Mouse (Mus musculus) cerebellum, adult 9-10 months (tissue): ENCODE results near the gene Zfp458.
A peak's percentile ranks its signal among the peaks of the same experiment; 100 is the strongest.

ENCODE experiments used
- DNase-seq: peaks from one replicate; pipeline ENCODE4 v3.0.0; 2022

Gene Zfp458

DNA sequence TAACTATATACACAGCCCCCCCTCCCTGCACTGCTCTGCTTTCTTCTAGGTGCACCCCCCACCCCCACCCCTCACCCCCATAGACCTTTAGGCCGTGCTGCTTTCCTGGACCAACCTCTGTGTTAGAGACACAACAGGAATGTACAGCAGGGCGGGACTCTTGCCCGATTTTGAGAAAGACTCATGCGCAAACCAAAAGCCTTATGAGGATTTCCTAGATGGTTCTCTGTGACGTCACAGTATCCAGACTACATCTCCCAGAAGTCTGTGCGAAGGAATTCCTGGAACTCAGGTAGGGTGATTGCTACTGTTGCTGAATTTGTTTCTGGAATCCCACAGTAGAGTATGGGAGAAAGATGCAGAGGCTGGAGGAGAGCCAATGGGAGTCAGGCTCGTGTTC is at the start of gene Zfp458:
Zfp458 (minus strand) TSS at position 153 of the 400 bp plus-strand sequence.
- DNase-seq: no peak

DNA sequence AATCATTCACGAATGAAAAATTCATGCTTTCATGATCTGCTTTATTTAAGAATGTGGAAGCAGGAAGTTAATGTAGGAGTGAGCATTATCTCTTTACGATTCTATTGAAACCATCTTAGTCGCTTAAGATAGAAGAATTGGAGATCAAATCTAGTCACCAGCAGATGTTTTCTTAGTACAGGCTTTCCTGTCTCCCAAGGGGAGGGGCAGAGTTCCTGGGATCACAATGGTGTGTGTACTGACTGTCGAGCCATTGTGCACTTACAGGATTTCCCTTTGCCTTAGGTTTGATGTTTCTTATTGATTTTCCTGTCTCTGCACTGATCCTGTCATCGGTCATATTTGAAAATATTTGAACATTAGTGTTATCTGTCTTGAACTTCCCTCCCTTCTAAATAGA is 28.5 kb upstream of the Zfp458 start:
- no peak for DNase-seq

DNA sequence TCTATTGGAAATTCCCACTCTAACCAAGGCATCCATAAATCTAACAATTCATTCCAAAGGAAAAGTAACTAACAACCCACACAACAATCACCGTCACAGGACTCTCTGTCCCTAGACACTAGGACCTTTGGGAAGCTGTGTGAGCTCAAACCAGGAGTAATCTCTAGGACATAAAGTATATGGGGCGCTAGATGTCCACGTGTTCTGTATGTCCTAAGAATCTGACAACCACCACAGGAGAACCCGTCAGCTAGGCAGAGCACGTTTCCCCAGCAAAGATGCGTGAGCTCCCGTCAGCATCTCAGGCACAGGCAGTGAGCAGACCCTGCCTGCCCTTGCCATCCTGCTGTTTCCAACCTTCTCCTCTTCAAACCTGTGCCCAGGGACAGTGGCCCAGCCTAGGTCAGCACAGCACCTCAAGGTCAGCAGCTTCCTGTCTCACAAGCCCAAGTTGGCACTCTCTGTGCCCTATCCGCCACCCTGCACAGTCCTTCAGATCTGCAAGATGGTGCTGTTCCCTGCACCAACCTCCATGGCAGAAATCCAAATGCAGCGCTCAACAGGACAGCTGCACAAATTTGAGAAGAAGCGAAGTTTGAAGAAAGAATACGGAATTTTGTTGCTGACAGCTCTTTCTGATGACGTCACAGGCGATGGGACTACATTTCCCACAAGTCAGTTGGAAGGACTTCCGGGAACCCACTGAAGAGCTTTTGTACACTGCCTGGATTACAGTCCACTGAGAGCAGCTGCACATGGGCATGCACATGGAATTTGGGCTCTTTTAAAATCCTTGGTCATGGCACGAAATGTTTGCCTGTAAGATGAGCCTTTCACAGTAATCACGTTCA is 27.8 kb upstream of the Zfp458 start, which contains the start of gene Zfp457:
Zfp457 (minus strand) TSS at position 664 of the 851 bp plus-strand sequence.
- peak; percentile 96 for DNase-seq

DNA sequence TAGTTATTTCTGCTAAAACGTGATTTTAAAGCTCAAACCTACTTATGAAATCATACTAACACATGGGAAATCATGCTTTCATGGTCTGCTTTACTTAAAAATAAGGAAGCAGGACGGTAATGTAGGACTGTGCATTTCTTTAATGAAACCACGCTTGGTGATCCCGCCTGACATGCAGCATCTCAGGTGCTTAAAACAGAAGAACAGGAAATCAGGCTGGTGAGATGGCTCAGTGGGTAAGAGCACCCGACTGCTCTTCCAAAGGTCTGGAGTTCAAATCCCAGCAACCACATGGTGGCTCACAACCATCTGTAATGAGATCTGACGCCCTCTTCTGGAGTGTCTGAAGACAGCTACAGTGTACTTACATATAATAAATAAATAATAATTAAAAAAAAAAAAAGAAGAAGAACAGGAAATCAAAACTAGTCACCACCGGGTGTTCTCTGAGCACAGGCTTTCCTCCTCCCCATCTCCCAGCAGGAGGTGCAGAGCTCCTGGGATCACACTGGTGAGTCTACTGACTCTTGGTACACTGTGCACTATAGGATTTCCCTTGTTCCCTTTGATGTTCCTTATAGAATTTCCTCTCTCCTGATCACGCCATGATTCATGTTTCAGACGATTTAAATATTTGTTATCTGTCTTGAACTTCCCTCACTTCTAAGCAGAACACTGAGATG is 8.7 kb downstream of the Zfp458 start:
- peak; percentile 14 for DNase-seq

DNA sequence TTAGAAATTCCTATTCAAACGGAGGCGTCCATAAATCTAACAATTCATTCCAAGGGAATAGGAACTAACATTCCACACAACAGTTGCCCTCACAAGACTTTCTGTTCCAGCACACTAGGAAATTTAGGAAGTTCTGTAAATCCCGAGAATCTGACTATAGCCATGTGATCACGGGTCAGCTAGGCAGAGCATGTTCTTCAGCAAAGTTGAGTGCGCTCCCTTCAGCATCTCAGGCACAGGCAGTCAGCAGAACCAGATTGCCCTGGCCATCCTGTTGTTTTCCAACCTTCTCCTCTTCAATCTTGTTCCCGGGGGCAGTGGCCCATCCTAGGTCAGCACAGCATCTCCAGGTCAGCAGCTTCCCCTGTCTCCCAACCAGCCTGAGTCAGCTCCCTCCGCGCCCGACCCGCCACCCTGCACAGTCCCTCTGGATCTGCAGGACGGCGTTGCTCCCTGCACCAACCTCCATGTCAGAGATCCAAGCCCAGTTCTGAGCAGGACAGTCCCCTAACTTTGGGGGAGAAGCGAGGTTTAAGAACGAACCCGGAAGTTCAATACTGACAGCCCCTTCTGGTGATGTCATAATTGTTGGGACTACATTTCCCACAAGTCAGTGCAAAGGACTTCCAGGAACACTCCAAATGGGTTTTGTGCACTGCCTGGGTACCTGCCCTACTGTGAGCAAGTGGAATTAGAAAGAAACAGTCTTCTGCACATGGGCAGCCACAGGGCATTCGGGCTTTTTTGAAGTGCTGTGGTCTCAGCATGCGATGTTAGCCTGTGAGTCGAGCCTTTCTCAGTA is 9.5 kb downstream of the Zfp458 start:
- DNase-seq: peak; percentile 92

DNA sequence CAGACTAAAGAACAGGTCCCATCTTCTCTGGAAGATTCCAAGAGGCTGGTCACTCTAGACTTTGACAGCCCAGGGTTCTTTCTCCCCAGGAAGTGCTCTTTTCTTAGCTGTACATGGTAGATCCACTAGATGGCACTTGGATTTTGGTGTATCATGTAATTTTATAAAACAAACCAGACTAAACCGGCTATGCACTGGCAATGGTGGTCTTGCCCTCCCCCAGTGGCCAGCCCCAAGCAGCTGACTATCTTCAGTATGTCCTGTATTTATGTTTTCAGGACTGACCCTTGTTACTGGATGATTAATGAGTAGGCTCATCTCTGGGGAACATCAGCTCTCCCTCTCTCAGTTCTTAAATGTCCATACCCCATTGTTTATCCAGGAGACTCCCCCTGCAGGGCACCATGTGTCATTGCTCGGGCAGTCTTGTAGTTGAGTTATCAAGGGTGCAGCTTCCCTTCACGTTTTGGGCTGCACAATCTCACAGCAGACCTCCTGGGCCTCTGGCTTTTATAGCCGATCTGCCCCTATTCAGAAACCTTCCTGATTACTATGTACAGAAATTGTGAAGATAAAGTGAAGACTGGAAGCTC is 64.2 kb downstream of the Zfp458 start:
- no peak for DNase-seq
